Mouse (Mus musculus): ENCODE results near the gene Igf2r. TPM values are rescaled to one million over a fixed set of nuclear protein-coding genes. Genes with fewer than 3 reads are reported as not detected.

The Igf2r gene
- polyA plus RNA-seq, 1 experiment: 27.5 TPM

GRCm38 (mm10) chr17:12652604-12653003, 116.9 kb downstream of the Igf2r start:
- 92% methylated on average over 11 of the region's 11 CpGs for WGBS
- DNase-seq: no peak

GRCm38 (mm10) chr17:12645461-12645860, 124.0 kb downstream of the Igf2r start:
- 70% methylated on average over 5 of the region's 5 CpGs for WGBS
- DNase-seq: no peak
- H3K4me1 ChIP-seq (ENCODE audit: control insufficient read depth, insufficient read depth, low read length): no peaks in the 10 kb centered on the region
- no peak overlapping the region for H3K4me3 ChIP-seq (replicated peaks; ENCODE audit: extremely low read depth, low read depth, low read length)
- no peak for TF ChIP-seq CTCF (IDR thresholded peaks at IDR 0.05; ENCODE audit: insufficient read depth, low read length)
- no peak for TF ChIP-seq POLR2A (IDR thresholded peaks at IDR 0.05; ENCODE audit: borderline replicate concordance, extremely low read depth, low read depth, low read length)

More at GRCm38 (mm10) chr17:12652604-12653003, 116.9 kb downstream of the Igf2r start:
- H3K4me1 ChIP-seq (ENCODE audit: control insufficient read depth, insufficient read depth, low read length): no peaks in the 10 kb centered on the region
- H3K4me3 ChIP-seq (replicated peaks; ENCODE audit: extremely low read depth, low read depth, low read length): no peak overlapping the region
- TF ChIP-seq CTCF (IDR thresholded peaks at IDR 0.05; ENCODE audit: insufficient read depth, low read length) (no peak), POLR2A (IDR thresholded peaks at IDR 0.05; ENCODE audit: borderline replicate concordance, extremely low read depth, low read depth, low read length) (no peak)

- TF ChIP-seq POLR2A (IDR thresholded peaks at IDR 0.05; ENCODE audit: borderline replicate concordance, extremely low read depth, low read depth, low read length): no peak
- no peak for TF ChIP-seq CTCF (IDR thresholded peaks at IDR 0.05; ENCODE audit: insufficient read depth, low read length)
- no peak for DNase-seq
- WGBS: 66% methylated on average over 4 of the region's 4 CpGs
- Histone ChIP-seq H3K4me1 (ENCODE audit: control insufficient read depth, insufficient read depth, low read length) (no peaks in the 10 kb centered on the region), H3K4me3 (replicated peaks; ENCODE audit: extremely low read depth, low read depth, low read length) (no peak overlapping the region)
These were observed 128.4 kb downstream of the Igf2r start for GRCm38 (mm10) chr17:12641087-12641486.

- H3K4me3 ChIP-seq (replicated peaks; ENCODE audit: extremely low read depth, low read depth, low read length): no peak overlapping the region
- no peak for DNase-seq
- TF ChIP-seq CTCF (IDR thresholded peaks at IDR 0.05; ENCODE audit: insufficient read depth, low read length) (no peak), POLR2A (IDR thresholded peaks at IDR 0.05; ENCODE audit: borderline replicate concordance, extremely low read depth, low read depth, low read length) (no peak)
- no peaks in the 10 kb centered on the region for H3K4me1 ChIP-seq (ENCODE audit: control insufficient read depth, insufficient read depth, low read length)
- 89% methylated on average over 3 of the region's 3 CpGs for WGBS
These were observed 129.9 kb downstream of the Igf2r start for GRCm38 (mm10) chr17:12639585-12639984.

GRCm38 (mm10) chr17:12634814-12635213, 134.7 kb downstream of the Igf2r start:
- 46% methylated on average over 4 of the region's 4 CpGs for WGBS
- Histone ChIP-seq H3K4me1 (ENCODE audit: control insufficient read depth, insufficient read depth, low read length) (no peaks in the 10 kb centered on the region; the same call in 1 of the 2 replicates), H3K4me3 (replicated peaks; ENCODE audit: extremely low read depth, low read depth, low read length) (no peak overlapping the region)
- no peak for TF ChIP-seq CTCF (IDR thresholded peaks at IDR 0.05; ENCODE audit: insufficient read depth, low read length)
- no peak for TF ChIP-seq POLR2A (IDR thresholded peaks at IDR 0.05; ENCODE audit: borderline replicate concordance, extremely low read depth, low read depth, low read length)
- DNase-seq: no peak

Other genes with a start within 250 kb of the Igf2r start
- gene Slc22a2, start 185.5 kb downstream of the Igf2r start, polyA plus RNA-seq (2012; rRNA removed): 0.08 TPM in 1 of 2 replicates, not detected in the other
- gene Slc22a1, start 93.8 kb downstream of the Igf2r start, polyA plus RNA-seq (2012; rRNA removed): 0.43 and 1.7 TPM in 2 replicates
- gene Mas1, start 98.5 kb upstream of the Igf2r start, polyA plus RNA-seq (2012; rRNA removed): 0.12 TPM in 1 of 2 replicates, not detected in the other
- 0.09 and 0.31 TPM in 2 replicates for gene Mrgprh, start 106.4 kb upstream of the Igf2r start, polyA plus RNA-seq (2012; rRNA removed)
- 1.3 and 1.9 TPM in 2 replicates for gene Pnldc1, start 140.6 kb upstream of the Igf2r start, polyA plus RNA-seq (2012; rRNA removed)
- gene Tcp1, start 146.0 kb upstream of the Igf2r start, polyA plus RNA-seq (2012; rRNA removed): 39.7 and 47.7 TPM in 2 replicates
- gene Mrpl18, start 146.7 kb upstream of the Igf2r start, polyA plus RNA-seq (2012; rRNA removed): 18.8 and 19.3 TPM in 2 replicates
- gene Acat3, start 170.9 kb upstream of the Igf2r start, polyA plus RNA-seq (2012; rRNA removed): 0.24 and 0.51 TPM in 2 replicates
- 13.0 and 19.4 TPM in 2 replicates for gene Acat2, start 191.1 kb upstream of the Igf2r start, polyA plus RNA-seq (2012; rRNA removed)
- 16.1 and 19.4 TPM in 2 replicates for gene Wtap, start 224.5 kb upstream of the Igf2r start, polyA plus RNA-seq (2012; rRNA removed)
- 285 and 325 TPM in 2 replicates for gene Sod2, start 237.2 kb upstream of the Igf2r start, polyA plus RNA-seq (2012; rRNA removed)